Mouse (Mus musculus): ENCODE data around the gene Phactr1.

Gene Phactr1

DNA sequence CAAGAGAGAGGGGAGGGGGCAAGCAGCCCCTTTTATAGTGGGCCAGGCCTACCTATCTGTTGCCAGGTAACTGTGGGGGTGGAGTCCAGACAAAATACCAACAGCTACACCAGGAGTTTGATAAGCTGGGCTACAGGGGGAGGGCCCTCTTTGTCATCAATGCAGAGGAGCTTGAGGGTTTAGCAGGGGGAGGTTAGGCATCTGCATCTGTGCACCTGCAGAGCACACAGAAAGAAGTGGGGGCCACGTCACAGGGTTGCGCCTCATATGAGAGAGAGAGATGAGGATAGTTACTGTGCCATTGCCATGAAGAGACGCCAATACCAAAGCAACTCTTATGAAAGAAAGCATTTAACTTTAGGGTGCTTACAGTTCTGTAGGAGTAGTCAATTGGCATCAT, 496.3 kb downstream of the Phactr1 start:
- no peak for DNase-seq (ENCODE audit: low read depth, low spot score)

GRCm38 (mm10) chr13:43177317-43177716, 496.9 kb downstream of the Phactr1 start:
- DNase-seq (ENCODE audit: low read depth, low spot score), result no peak

DNA sequence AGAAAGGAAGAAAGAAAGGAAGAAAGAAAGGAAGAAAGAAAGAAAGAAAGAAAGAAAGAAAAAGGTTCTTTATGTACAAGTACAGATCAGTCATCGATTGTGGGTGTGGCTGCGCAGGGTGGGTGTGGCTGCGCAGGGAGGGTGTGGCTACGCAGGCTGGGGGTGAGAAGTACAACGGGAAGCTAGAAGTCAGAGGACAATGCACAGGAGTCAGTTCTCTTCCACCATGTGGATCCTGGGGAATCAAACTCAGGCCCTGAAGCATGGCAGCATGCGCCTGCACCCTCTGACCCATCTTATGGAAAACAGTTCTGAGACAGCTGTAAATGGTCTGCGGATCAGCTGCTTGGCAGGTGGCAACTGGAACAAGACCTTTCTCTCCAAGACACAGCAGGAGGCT, 500.7 kb downstream of the Phactr1 start:
- no peak for DNase-seq (ENCODE audit: low read depth, low spot score)

DNA sequence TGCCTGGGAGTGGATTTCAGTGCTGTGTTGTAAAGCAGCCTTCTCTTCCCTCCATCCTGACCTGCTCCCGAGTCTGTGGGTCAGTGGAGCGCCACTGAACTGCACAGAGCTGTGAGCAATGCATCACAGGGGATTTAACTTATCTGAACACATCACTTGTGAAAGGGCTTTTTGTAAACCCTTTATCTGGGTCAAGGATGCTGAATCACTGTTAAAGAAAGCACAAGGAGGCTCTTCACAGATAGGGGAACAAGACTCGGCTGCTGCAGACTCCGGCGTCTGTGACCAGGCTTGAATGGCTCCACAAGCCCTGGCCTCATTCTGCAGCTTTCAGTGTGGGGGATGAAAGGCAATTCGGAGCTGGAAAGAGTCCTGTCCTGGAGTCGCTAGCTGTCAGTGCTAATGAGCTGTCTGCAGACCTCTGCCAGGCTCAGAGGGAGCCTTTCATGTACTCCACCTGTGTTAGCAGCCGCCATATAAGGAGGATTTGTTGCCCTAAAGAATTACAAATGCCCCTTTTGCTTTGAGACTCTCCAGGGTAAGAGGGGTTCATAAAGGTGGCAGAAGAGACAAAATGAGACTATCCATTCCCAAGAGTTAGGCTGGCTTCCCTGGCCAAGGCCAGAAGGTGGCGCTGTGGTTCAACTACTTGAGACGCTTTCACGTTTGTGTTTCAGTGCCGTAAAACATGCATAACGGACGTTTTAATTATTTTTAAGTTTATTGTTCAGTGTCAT, 502.2 kb downstream of the Phactr1 start:
- DNase-seq (ENCODE audit: low read depth, low spot score), result peak; percentile 69

GRCm38 (mm10) chr13:43183248-43184055, 503.0 kb downstream of the Phactr1 start:
- no peak for DNase-seq (ENCODE audit: low read depth, low spot score)

GRCm38 (mm10) chr13:43187736-43188135, 507.3 kb downstream of the Phactr1 start:
- no peak for DNase-seq (ENCODE audit: low read depth, low spot score)
